Mouse (Mus musculus) layer of hippocampus, adult 8-10 months (tissue): Measurements from ENCODE around the gene Cdc26. TPM values are rescaled to one million over a fixed set of nuclear protein-coding genes. Genes with fewer than 3 reads are reported as not detected.

ENCODE experiments used
- DNase-seq, 2 experiments: peaks; one replicate each; pipeline ENCODE4 v3.0.0; 2022; ENCODE audit warnings: low spot score in 2 of 2
- total RNA-seq, 4 experiments: library from RNA; stranded (reverse); gene quantifications; 2 replicates each; pipeline ENCODE4 v1.2.4; 2022

The Cdc26 gene
- total RNA-seq, 4 experiments from 2014 or later, result 52.6 to 57.3 (median 53.7) TPM

GRCm38 (mm10) chr4:62361997-62362396, 46.4 kb downstream of the Cdc26 start:
- DNase-seq, result no peak

- no peak for DNase-seq
Observed at GRCm38 (mm10) chr4:62361571-62361970, 46.9 kb downstream of the Cdc26 start.

GRCm38 (mm10) chr4:62360805-62361455, 47.5 kb downstream of the Cdc26 start:
- DNase-seq, result no peak

GRCm38 (mm10) chr4:62360088-62360804, 48.2 kb downstream of the Cdc26 start, which contains the start of the genes Fkbp15 and Slc31a1:
Gene Fkbp15, minus strand, starts transcription at chr4:62360548.
Gene Slc31a1, plus strand, starts transcription at chr4:62360727.
- DNase-seq, result peak; percentile 97

- DNase-seq, result no peak
Observed at GRCm38 (mm10) chr4:62359256-62359775, 49.1 kb downstream of the Cdc26 start.

- no peak for DNase-seq
Observed at GRCm38 (mm10) chr4:62357631-62358148, 50.8 kb downstream of the Cdc26 start.

GRCm38 (mm10) chr4:62349371-62349770, 59.1 kb downstream of the Cdc26 start:
- no peak for DNase-seq

GRCm38 (mm10) chr4:62348329-62348705, 60.1 kb downstream of the Cdc26 start:
- no peak for DNase-seq

GRCm38 (mm10) chr4:62347605-62348328, 60.7 kb downstream of the Cdc26 start:
- DNase-seq, result no peak

GRCm38 (mm10) chr4:62345827-62346226, 62.6 kb downstream of the Cdc26 start:
- DNase-seq, result no peak

GRCm38 (mm10) chr4:62344000-62344399, 64.4 kb downstream of the Cdc26 start:
- no peak for DNase-seq

- no peak for DNase-seq
Observed at GRCm38 (mm10) chr4:62338536-62338935, 69.9 kb downstream of the Cdc26 start.

Other genes starting within 250 kb of the Cdc26 start
- 10 to 100 TPM; 24.8 to 29.2 (median 25.4) TPM for gene Zfp37, start 177.6 kb downstream of the Cdc26 start, total RNA-seq
- gene Slc31a2, start 146.1 kb downstream of the Cdc26 start, total RNA-seq, result 10 to 100 TPM in 3 of 4 experiments, 1 to 10 TPM in 1; 9.1 to 11.1 (median 10.8) TPM
- 10 to 100 TPM; 40.7 to 49.8 (median 46.1) TPM for gene Fkbp15, start 48.1 kb downstream of the Cdc26 start, total RNA-seq
- 10 to 100 TPM; 11.1 to 14.0 (median 12.6) TPM for gene Slc31a1, start 47.9 kb downstream of the Cdc26 start, total RNA-seq
- gene Prpf4, start 155 bp upstream of the Cdc26 start, total RNA-seq, result 10 to 100 TPM; 12.6 to 16.1 (median 14.0) TPM
- not detected for gene Rnf183, start 26.6 kb upstream of the Cdc26 start, total RNA-seq
- 10 to 100 TPM in 1 of 4 experiments, 1 to 10 TPM in 3; 7.7 to 10.0 (median 8.5) TPM for gene Wdr31, start 62.3 kb upstream of the Cdc26 start, total RNA-seq
- gene Bspry, start 71.4 kb upstream of the Cdc26 start, total RNA-seq, result under 1 TPM in 3 of 4 experiments, not detected in 1; 0.28 to 0.43 (median 0.30) TPM
- 10 to 100 TPM in 1 of 4 experiments, 1 to 10 TPM in 3; 8.6 to 11.5 (median 9.6) TPM for gene Hdhd3, start 94.8 kb upstream of the Cdc26 start, total RNA-seq
- gene Alad, start 111.3 kb upstream of the Cdc26 start, total RNA-seq, result 10 to 100 TPM; 28.4 to 34.6 (median 30.9) TPM
- gene Pole3, start 116.4 kb upstream of the Cdc26 start, total RNA-seq, result 10 to 100 TPM; 27.5 to 29.7 (median 27.9) TPM
- gene 4933430I17Rik, start 116.7 kb upstream of the Cdc26 start, total RNA-seq, result under 1 TPM in 3 of 4 experiments, not detected in 1; 0.23 to 0.59 (median 0.55) TPM
- 10 to 100 TPM; 24.2 to 29.3 (median 26.5) TPM for gene Rgs3, start 151.2 kb upstream of the Cdc26 start, total RNA-seq